Mouse (Mus musculus) hindbrain, postnatal 0 days (tissue): ENCODE measurements around the gene Hcfc2. TPM values are rescaled to one million over a fixed set of nuclear protein-coding genes. Genes with fewer than 3 reads are reported as not detected.

Source experiments
- ATAC-seq: fragments of 200-750 bp; cut with Nextera tagmentation; 2 replicates; pipeline ENCODE4 v1.8.0; 2017; ENCODE audit warnings: mild to moderate bottlenecking, moderate TSS enrichment, moderate library complexity
- DNase-seq: peaks from one replicate; pipeline ENCODE4 v3.0.0-alpha.2; 2015; ENCODE audit warnings: low spot score
- H3K27ac ChIP-seq: fragments of 300-500 bp; sonication (generic); 2 replicates; pipeline ENCODE4 v1.5.1; 2014; ENCODE audit warnings: mild to moderate bottlenecking
- H3K27me3 ChIP-seq: fragments of 300-500 bp; sonication (generic); 2 replicates; pipeline ENCODE4 v1.6.1; 2014; ENCODE audit warnings: low read length, mixed read lengths; ENCODE audit not compliant: insufficient read depth
- H3K36me3 ChIP-seq: fragments of 300-500 bp; sonication (generic); 2 replicates; pipeline ENCODE4 v1.6.1; 2014; ENCODE audit warnings: low read length, mixed read lengths; ENCODE audit not compliant: insufficient read depth
- H3K4me1 ChIP-seq: fragments of 300-500 bp; sonication (generic); 2 replicates; pipeline ENCODE4 v1.6.1; 2014; ENCODE audit warnings: antibody characterized with exemption, low read length, mixed read lengths; ENCODE audit not compliant: insufficient read depth
- H3K4me2 ChIP-seq: fragments of 300-500 bp; sonication (generic); 2 replicates; pipeline ENCODE4 v1.6.1; 2014; ENCODE audit warnings: low read depth, mild to moderate bottlenecking, low read length, moderate library complexity, mixed read lengths
- H3K4me3 ChIP-seq: fragments of 300-500 bp; sonication (generic); 2 replicates; pipeline ENCODE4 v1.5.1; 2014; ENCODE audit warnings: low read length
- H3K9ac ChIP-seq: fragments of 300-500 bp; sonication (generic); replicated peaks from 2 replicates; pipeline ENCODE4 v1.6.1; 2014; ENCODE audit warnings: mild to moderate bottlenecking, low read length, moderate library complexity, mixed read lengths
- H3K9me3 ChIP-seq: fragments of 300-500 bp; sonication (generic); 2 replicates; pipeline ENCODE4 v1.6.1; 2016; ENCODE audit warnings: low read length, mixed read lengths
- CTCF ChIP-seq: IDR thresholded peaks from 2 replicates; pipeline ENCODE4 v1.5.1; 2016; ENCODE audit warnings: antibody characterized with exemption, control low read depth, low read depth
- WGBS: fragments of 180-500 bp; shearing (Covaris S2); extraction: QIAGEN DNeasy Blood & Tissue Kit; methylation state at CpG from one replicate; pipeline ENCODE4 v1.1.7; 2014; 5-methylcytosine and 5-hydroxymethylcytosine counted together
- polyA plus RNA-seq: library from polyadenylated mRNA; unstranded; fragments of >200 nt; fragmentation: Nextera tagmentation; extraction: Ambion mirVana; gene quantifications from 2 replicates; pipeline ENCODE4 v1.2.1, GENCODE M21; 2015
- total RNA-seq: library from RNA; depleted of rRNA; stranded (reverse); fragments of >200 nt; gene quantifications from 2 replicates; pipeline ENCODE4 v1.2.3, GENCODE M21; 2014

The Hcfc2 gene
- total and polyA plus RNA-seq, 2 experiments from 2014 or later: 22.9 to 24.8 TPM

DNA sequence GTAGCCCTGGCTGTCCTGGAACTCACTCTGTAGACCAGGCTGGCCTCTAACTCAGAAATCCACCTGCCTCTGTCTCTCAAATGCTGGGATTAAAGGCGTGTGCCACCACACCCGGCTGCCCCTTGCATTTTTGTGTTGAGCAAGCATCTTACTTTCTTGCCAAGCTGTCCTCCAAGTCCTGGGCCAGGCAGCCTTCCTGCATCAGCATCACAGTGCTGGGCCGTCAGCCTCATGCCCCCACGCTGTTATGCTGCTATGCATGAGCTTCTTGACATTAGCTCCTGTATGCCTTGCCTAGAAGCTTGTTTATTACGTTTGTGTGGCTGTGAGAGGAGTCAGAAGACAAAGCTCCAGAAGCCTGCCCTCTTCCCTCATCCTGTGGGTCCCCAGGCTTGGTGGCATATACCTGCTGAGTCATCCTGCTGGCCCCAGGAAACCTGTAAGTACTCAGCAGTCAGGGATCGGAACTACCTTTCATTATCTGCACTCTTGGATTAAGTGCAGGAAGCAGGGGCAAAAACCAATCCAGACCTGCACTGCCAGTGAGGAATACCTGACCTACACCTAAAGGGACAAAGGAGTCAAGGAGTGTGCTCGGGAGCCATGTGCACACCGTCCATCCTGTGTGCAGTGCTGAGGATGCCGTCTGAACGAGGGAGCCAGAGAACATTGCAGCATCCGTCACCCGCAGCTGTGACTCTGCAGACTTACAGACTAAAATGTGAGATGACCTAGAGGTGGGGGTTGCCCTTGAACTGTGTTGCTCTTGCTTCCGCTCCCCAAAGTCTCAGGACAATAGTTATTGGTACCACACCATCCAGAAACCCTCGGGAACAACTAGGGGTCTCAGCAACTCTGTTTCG is 51.3 kb downstream of the Hcfc2 start:
- no peak overlapping the region for H3K4me2 ChIP-seq
- H3K27ac ChIP-seq: no peak overlapping the region
- TF ChIP-seq CTCF: no peak
- no peak overlapping the region for H3K4me3 ChIP-seq
- no peaks in the 10 kb centered on the region for H3K9me3 ChIP-seq
- no peaks in the 10 kb centered on the region for H3K4me1 ChIP-seq
- no peak for DNase-seq
- no peaks in the 10 kb centered on the region for H3K27me3 ChIP-seq
- peaks cover 44% of the 10 kb centered on the region for H3K36me3 ChIP-seq
- H3K9ac ChIP-seq: no peak overlapping the region
- WGBS: 90% methylated on average over 15 of the region's 15 CpGs
- ATAC-seq: no peak

DNA sequence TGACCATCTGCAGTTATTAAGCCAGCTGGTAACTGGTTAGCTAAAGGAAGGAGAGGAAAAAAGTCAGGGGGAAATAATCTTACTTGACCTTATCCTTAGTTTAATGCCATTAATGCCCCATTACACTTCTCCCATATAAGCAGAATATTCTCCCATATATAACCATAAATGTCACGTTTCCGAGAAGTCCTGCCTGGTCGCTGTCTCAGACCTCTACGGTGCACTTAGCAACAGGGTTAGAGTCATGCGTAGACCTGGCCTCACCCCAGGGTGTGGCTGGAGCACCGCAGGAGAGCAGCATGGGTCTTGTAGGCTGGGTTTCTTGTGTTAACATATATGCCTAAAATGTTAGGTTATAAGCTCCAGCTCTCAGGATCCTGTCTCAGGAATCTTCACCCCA is 54.8 kb downstream of the Hcfc2 start:
- Histone ChIP-seq H3K36me3 (peaks cover 78% of the 10 kb centered on the region), H3K4me3 (no peak overlapping the region), H3K4me1 (no peaks in the 10 kb centered on the region), H3K9me3 (no peaks in the 10 kb centered on the region), H3K4me2 (no peak overlapping the region), H3K9ac (no peak overlapping the region), H3K27ac (no peak overlapping the region), H3K27me3 (no peaks in the 10 kb centered on the region)
- WGBS: 94% methylated on average over 6 of the region's 6 CpGs
- no peak for TF ChIP-seq CTCF
- no peak for ATAC-seq
- DNase-seq: no peak

DNA sequence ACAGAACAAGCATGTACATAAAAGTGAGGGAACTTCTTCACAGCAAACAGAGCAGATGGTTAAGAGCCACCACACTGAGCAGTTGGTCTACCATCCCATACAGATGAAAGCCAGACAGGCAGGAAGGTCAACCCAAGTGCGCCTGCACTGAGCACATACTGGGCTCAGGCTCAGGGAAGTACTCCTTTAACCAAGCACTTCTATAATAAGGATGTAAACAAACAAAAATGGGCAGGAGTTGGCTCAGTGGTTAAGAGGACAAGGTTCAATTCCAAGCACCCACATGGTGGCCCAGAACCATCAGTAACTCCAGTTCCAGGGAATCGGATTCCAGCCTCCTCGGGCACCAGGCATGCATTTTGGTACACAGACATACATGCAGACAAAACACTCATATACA is 57.0 kb downstream of the Hcfc2 start:
- H3K27me3 ChIP-seq: no peaks in the 10 kb centered on the region
- no peaks in the 10 kb centered on the region for H3K9me3 ChIP-seq
- H3K4me2 ChIP-seq: no peak overlapping the region
- 89% methylated on average over 3 of the region's 3 CpGs for WGBS
- no peak overlapping the region for H3K27ac ChIP-seq
- H3K4me3 ChIP-seq: no peak overlapping the region
- ATAC-seq: no peak
- no peak for TF ChIP-seq CTCF
- H3K4me1 ChIP-seq: 0 out of 2 replicates have a peak, but pooled peaks cover 3% of the 10 kb centered on the region
- DNase-seq: no peak
- no peak overlapping the region for H3K9ac ChIP-seq
- H3K36me3 ChIP-seq: peaks cover 83% of the 10 kb centered on the region

DNA sequence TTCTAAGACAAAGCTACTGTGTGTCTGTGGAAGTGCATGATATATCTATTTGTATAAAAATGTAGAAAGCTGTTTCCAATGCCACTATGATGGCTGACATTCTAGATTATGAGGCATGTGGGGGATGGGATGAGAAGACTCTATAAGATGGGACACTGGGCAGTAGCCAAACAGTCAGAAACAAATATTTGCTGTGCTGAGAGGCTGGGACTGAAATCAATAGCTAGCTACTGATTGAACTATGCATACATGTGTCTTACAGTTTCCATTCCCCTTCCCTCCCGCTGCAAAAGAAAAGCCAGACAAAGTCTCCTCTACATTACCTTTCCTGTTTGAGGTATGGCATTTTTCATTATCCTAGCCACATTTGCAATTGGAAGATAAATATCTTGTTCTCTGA is 58.7 kb downstream of the Hcfc2 start:
- Histone ChIP-seq H3K4me3 (no peak overlapping the region), H3K36me3 (peaks cover 84% of the 10 kb centered on the region), H3K4me1 (0 out of 2 replicates have a peak, but pooled peaks cover 3% of the 10 kb centered on the region), H3K27me3 (no peaks in the 10 kb centered on the region), H3K4me2 (no peak overlapping the region), H3K9me3 (no peaks in the 10 kb centered on the region), H3K27ac (no peak overlapping the region), H3K9ac (no peak overlapping the region)
- no peak for DNase-seq
- 93% methylated on average over 1 of the region's 1 CpGs for WGBS
- no peak for ATAC-seq
- no peak for TF ChIP-seq CTCF

DNA sequence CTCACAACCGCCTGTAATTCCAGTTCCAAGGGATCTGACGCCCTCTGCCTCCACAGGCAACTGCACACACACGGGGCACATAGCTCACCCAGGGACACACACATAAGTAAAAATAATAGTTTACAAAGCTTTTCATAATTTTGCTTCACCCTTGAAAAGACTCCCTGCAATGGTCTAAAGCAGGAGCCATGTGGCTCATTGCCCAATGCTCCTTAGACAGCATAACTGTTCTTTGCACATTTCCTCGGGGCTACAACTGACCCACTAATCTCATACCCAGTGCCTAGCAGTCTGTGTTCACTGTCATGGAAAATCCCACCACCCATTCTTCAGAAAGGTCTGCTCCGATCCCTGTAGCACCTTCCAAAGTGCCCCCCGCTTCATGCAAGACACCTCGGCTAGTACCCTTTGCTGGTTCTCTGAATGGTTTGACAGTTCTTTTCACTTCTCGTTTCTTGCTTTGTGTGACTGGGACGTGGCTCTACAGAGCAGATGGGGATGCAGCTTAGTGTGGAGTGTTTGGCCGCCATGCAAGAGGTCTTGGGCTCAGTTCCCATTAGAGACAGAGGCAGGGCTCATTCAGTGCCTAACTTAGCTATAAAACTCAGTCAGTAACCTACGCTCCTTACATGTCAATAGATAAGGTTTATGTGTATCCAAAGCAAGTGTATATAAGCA is 59.4 kb downstream of the Hcfc2 start:
- TF ChIP-seq CTCF: no peak
- DNase-seq: no peak
- Histone ChIP-seq H3K9ac (no peak overlapping the region), H3K27me3 (no peaks in the 10 kb centered on the region), H3K27ac (no peak overlapping the region), H3K4me1 (peaks cover 4% of the 10 kb centered on the region; the same call in 1 of the 2 replicates), H3K4me2 (no peak overlapping the region), H3K9me3 (no peaks in the 10 kb centered on the region), H3K36me3 (peaks cover 81% of the 10 kb centered on the region), H3K4me3 (no peak overlapping the region)
- no peak for ATAC-seq
- 77% methylated on average over 11 of the region's 11 CpGs for WGBS

DNA sequence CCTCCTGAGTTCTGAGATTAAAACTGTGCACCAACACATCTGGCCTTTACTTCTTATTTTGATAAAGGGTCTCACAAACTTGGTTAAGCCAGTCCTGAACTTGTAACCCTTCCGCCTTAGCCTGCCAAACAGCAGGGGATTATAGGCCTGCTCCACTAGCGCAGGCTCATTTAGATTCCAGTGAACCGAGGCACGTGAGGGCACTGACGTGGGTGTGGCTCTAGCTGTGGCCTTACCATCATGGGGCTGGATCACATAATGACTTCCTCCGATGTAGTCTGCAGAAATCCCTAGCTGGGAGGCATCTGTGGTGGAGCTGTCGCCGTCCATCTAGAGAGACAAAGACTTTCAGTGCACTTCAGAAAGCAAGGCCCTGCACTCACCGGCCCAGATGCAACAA is 60.5 kb downstream of the Hcfc2 start:
- Histone ChIP-seq H3K4me1 (peaks cover 15% of the 10 kb centered on the region; the same call in 1 of the 2 replicates), H3K27me3 (no peaks in the 10 kb centered on the region), H3K4me3 (no peak overlapping the region), H3K9me3 (no peaks in the 10 kb centered on the region), H3K4me2 (no peak overlapping the region), H3K9ac (no peak overlapping the region), H3K36me3 (peaks cover 70% of the 10 kb centered on the region), H3K27ac (no peak overlapping the region)
- DNase-seq (no peak), ATAC-seq (no peak)
- TF ChIP-seq CTCF: no peak
- WGBS: 83% methylated on average over 9 of the region's 9 CpGs
